Mouse (Mus musculus): ENCODE results near the gene Trim71. TPM values are rescaled to one million over a fixed set of nuclear protein-coding genes. Genes with fewer than 3 reads are reported as not detected.

Gene Trim71
- polyA plus RNA-seq, 1 experiment from 2014 or later = 3.7 TPM

DNA sequence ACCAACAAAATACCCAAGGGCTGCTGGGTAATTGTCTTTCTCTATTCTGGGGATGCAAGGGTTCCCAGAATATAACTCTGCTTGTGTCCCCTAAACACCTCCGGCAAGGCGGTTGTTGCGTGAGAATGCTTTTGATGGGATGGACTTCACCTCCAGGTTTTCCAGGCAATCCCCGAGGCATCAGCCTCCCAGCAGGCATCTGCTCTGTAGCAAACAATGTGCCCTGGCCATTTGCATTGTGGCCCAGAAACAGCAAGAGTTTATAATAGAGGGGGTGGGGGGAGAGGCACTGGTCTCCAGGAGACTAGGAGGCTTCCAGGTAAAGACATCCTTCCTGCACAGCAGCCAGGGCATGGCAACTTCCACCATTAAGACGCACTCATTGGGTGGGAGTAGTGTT lies 15.1 kb downstream of the Trim71 start:
- Histone ChIP-seq H3K4me1 (ENCODE audit: control insufficient read depth, insufficient read depth, low read length) (peaks cover 52% of the 10 kb centered on the region), H3K4me3 (ENCODE audit: low read depth, low read length) (no peak overlapping the region), H3K4me2 (ENCODE audit: low read depth, severe bottlenecking) (peak overlapping the region; percentile 8; the same call in 1 of the 2 replicates), H3K27me3 (ENCODE audit: control insufficient read depth, insufficient read depth, low read length) (no peaks in the 10 kb centered on the region), H3K9ac (ENCODE audit: low read length) (no peak overlapping the region), H3K9me3 (ENCODE audit: control insufficient read depth, low read length) (no peaks in the 10 kb centered on the region), H3K27ac (replicated peaks; ENCODE audit: low read depth, low read length) (no peak overlapping the region), H3K36me3 (ENCODE audit: control insufficient read depth, insufficient read depth, low read length) (no peaks in the 10 kb centered on the region)
- WGBS = 12% methylated on average over 5 of the region's 5 CpGs
- ATAC-seq (ENCODE audit: insufficient number of reproducible peaks, low FRiP score, low TSS enrichment, low read depth) (no peak), DNase-seq (ENCODE audit: low spot score) (no peak)

DNA sequence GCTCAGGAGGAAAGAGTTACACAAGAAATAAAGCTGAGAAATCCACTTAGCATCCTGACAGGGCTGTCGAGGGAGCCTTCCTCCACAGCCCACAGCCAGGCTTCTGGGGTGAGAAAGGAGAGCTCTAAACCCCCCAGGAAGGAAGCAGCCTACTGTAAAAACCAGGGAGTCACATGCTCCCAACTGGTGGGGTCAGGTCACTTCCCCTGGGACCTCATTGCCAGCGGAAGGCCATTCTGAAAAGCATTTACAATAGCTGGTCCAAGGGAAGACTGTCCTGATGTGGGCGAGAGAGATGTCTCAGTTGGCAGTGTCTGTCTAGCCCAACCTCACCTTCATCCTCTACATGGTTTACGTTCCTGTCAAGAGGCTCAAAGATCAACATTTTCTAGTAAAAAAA lies 15.7 kb downstream of the Trim71 start:
- Histone ChIP-seq H3K4me2 (ENCODE audit: low read depth, severe bottlenecking) (peak overlapping the region; percentile 8; the same call in 1 of the 2 replicates), H3K4me3 (ENCODE audit: low read depth, low read length) (no peak overlapping the region), H3K9ac (ENCODE audit: low read length) (peak overlapping the region; percentile 37; the same call in 1 of the 2 replicates), H3K4me1 (ENCODE audit: control insufficient read depth, insufficient read depth, low read length) (peaks cover 58% of the 10 kb centered on the region), H3K9me3 (ENCODE audit: control insufficient read depth, low read length) (no peaks in the 10 kb centered on the region), H3K27me3 (ENCODE audit: control insufficient read depth, insufficient read depth, low read length) (no peaks in the 10 kb centered on the region), H3K36me3 (ENCODE audit: control insufficient read depth, insufficient read depth, low read length) (no peaks in the 10 kb centered on the region), H3K27ac (replicated peaks; ENCODE audit: low read depth, low read length) (0 out of 2 replicates have a peak overlapping the region, but pooled peaks have one; percentile 14)
- DNase-seq (ENCODE audit: low spot score) (no peak), ATAC-seq (ENCODE audit: insufficient number of reproducible peaks, low FRiP score, low TSS enrichment, low read depth) (no peak)
- WGBS = 31% methylated on average over 4 of the region's 4 CpGs

DNA sequence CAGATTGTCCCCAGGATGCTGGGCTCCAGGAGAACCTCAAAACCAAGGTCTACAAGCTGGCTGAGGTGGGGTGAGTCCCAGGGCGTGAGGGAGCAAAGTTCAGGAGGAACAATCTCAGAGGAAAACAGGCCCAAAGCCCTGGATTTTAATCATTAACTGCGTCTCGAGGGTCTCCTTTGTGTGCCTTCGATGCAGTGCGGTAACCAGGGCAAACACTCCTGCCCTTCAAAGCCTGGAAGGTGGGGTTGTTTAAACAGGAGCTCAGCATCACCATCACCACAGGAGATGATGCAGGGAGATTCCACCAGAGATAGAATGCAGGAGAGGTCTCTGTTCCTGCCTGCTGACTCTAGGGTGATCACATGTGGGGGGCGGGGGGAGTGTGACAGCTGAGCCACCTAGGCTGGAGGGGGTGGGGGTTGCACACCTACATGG lies 16.5 kb downstream of the Trim71 start:
- Histone ChIP-seq H3K27ac (replicated peaks; ENCODE audit: low read depth, low read length) (peak overlapping the region; percentile 47; the same call in 1 of the 2 replicates), H3K27me3 (ENCODE audit: control insufficient read depth, insufficient read depth, low read length) (no peaks in the 10 kb centered on the region), H3K9me3 (ENCODE audit: control insufficient read depth, low read length) (no peaks in the 10 kb centered on the region), H3K4me2 (ENCODE audit: low read depth, severe bottlenecking) (0 out of 2 replicates have a peak overlapping the region, but pooled peaks have one; percentile 8), H3K9ac (ENCODE audit: low read length) (no peak overlapping the region), H3K4me3 (ENCODE audit: low read depth, low read length) (no peak overlapping the region), H3K36me3 (ENCODE audit: control insufficient read depth, insufficient read depth, low read length) (no peaks in the 10 kb centered on the region), H3K4me1 (ENCODE audit: control insufficient read depth, insufficient read depth, low read length) (peaks cover 58% of the 10 kb centered on the region)
- ATAC-seq (ENCODE audit: insufficient number of reproducible peaks, low FRiP score, low TSS enrichment, low read depth) = no peak
- WGBS = 34% methylated on average over 6 of the region's 6 CpGs
- no peak for DNase-seq (ENCODE audit: low spot score)

DNA sequence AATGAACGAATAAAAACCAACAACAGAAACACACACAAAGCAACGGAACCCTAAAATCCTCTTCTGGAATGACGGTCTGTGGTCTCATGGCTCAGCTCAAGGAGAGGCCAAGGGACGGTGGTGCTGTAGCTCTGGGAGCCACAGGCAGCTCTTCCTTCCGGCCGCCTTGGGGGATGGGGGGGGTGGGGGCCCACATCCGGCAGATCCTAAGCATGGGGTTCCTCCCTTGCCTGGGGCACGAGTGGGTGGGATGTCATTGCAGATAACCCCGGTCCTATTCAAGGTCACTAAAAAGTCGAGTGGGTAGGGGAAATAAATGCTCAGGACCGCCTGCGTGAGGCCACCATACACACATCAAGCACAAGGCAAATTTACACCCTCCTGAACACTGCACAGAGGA lies 17.4 kb downstream of the Trim71 start:
- H3K27ac ChIP-seq (replicated peaks; ENCODE audit: low read depth, low read length) = no peak overlapping the region
- 63% methylated on average over 12 of the region's 12 CpGs for WGBS
- peaks cover 58% of the 10 kb centered on the region for H3K4me1 ChIP-seq (ENCODE audit: control insufficient read depth, insufficient read depth, low read length)
- no peaks in the 10 kb centered on the region for H3K9me3 ChIP-seq (ENCODE audit: control insufficient read depth, low read length)
- no peak overlapping the region for H3K9ac ChIP-seq (ENCODE audit: low read length)
- H3K4me2 ChIP-seq (ENCODE audit: low read depth, severe bottlenecking) = no peak overlapping the region
- no peaks in the 10 kb centered on the region for H3K27me3 ChIP-seq (ENCODE audit: control insufficient read depth, insufficient read depth, low read length)
- DNase-seq (ENCODE audit: low spot score) (no peak), ATAC-seq (ENCODE audit: insufficient number of reproducible peaks, low FRiP score, low TSS enrichment, low read depth) (no peak)
- H3K36me3 ChIP-seq (ENCODE audit: control insufficient read depth, insufficient read depth, low read length) = no peaks in the 10 kb centered on the region
- H3K4me3 ChIP-seq (ENCODE audit: low read depth, low read length) = no peak overlapping the region

DNA sequence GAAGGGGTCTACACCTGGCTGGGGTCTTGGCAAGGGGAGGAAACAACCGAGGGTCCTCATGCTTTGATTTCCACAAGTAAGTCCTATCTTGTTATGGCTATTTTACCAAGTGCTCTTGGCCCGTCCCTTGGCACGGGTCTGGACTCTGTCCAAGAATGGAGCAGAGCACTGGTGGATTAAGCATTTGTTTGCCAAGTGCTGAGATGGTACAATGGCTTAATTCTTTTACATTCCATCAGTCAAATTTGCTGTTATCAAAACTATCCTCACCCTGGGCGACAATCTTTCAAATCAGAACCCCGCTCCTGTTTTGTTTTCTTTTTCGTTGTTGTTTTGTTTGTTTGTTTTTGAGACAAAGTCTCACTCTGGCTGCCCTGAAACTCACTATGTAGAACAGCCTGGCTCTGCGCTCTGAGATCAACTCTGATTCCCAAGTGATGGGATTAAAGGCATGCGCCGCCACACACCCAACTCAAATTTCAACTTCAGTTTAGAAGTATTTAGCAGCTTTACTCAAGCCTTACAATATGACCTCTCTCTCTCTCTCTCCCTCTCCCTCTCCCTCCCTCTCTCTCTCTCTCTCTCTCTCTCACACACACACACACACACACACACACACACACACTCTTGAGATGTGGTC lies 19.3 kb downstream of the Trim71 start:
- H3K4me1 ChIP-seq (ENCODE audit: control insufficient read depth, insufficient read depth, low read length) = peaks cover 61% of the 10 kb centered on the region
- 21% methylated on average over 9 of the region's 9 CpGs for WGBS
- ATAC-seq (ENCODE audit: insufficient number of reproducible peaks, low FRiP score, low TSS enrichment, low read depth) (no peak), DNase-seq (ENCODE audit: low spot score) (no peak)
- H3K4me2 ChIP-seq (ENCODE audit: low read depth, severe bottlenecking) = peak overlapping the region; percentile 29; the same call in 1 of the 2 replicates
- H3K36me3 ChIP-seq (ENCODE audit: control insufficient read depth, insufficient read depth, low read length) = no peaks in the 10 kb centered on the region
- no peak overlapping the region for H3K9ac ChIP-seq (ENCODE audit: low read length)
- H3K27me3 ChIP-seq (ENCODE audit: control insufficient read depth, insufficient read depth, low read length) = no peaks in the 10 kb centered on the region
- H3K9me3 ChIP-seq (ENCODE audit: control insufficient read depth, low read length) = no peaks in the 10 kb centered on the region
- no peak overlapping the region for H3K4me3 ChIP-seq (ENCODE audit: low read depth, low read length)
- H3K27ac ChIP-seq (replicated peaks; ENCODE audit: low read depth, low read length) = peak overlapping the region; percentile 71

DNA sequence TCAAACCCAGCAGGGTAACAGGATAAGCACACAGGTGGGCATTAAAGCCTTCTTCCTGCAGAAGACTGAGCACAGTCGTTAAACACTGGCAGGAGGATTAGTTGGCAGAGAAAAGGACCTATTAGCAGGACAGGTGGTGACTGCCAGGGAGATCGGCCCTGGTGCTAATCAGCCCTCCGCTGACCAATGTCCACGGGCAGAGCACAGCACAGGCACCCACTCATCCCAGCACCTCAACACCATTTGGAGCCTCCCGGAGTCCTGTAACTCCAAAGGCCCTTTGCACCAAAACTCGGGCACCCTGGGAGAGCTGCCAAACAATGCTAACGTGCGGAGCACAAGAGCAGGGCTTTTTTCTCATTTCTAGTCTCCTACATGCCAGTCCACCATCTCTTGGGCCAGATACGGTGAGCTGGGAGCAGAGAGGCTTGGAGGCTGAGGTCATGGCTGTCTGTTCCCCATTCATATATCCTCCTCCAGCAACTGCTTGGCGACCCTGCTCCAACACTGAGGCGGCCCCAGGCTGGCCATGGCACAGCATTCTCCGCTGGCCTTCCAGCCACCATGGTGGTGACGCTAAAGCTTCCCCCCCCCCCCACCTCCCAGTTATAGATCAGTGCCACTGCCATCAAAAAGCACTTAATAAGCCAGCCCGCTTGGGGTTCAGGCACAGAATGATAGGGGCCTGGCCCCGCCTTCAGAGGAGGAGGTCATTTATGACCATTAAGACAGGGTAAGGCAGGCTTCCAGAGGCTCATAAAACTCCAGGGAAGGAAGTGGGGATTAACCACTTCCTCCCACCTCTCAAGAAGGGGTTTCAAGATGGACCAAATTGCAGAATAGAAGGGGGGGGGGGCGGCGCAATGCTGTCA lies 20.1 kb downstream of the Trim71 start:
- H3K27ac ChIP-seq (replicated peaks; ENCODE audit: low read depth, low read length) = peak overlapping the region; percentile 5
- no peak overlapping the region for H3K4me3 ChIP-seq (ENCODE audit: low read depth, low read length)
- no peaks in the 10 kb centered on the region for H3K9me3 ChIP-seq (ENCODE audit: control insufficient read depth, low read length)
- no peaks in the 10 kb centered on the region for H3K27me3 ChIP-seq (ENCODE audit: control insufficient read depth, insufficient read depth, low read length)
- 27% methylated on average over 15 of the region's 17 CpGs for WGBS
- ATAC-seq (ENCODE audit: insufficient number of reproducible peaks, low FRiP score, low TSS enrichment, low read depth) = peak; percentile 52; the same call in 1 of the 2 replicates
- H3K36me3 ChIP-seq (ENCODE audit: control insufficient read depth, insufficient read depth, low read length) = no peaks in the 10 kb centered on the region
- no peak overlapping the region for H3K9ac ChIP-seq (ENCODE audit: low read length)
- peak; percentile 65 for DNase-seq (ENCODE audit: low spot score)
- peaks cover 59% of the 10 kb centered on the region for H3K4me1 ChIP-seq (ENCODE audit: control insufficient read depth, insufficient read depth, low read length)
- H3K4me2 ChIP-seq (ENCODE audit: low read depth, severe bottlenecking) = peak overlapping the region; percentile 29; the same call in 1 of the 2 replicates

DNA sequence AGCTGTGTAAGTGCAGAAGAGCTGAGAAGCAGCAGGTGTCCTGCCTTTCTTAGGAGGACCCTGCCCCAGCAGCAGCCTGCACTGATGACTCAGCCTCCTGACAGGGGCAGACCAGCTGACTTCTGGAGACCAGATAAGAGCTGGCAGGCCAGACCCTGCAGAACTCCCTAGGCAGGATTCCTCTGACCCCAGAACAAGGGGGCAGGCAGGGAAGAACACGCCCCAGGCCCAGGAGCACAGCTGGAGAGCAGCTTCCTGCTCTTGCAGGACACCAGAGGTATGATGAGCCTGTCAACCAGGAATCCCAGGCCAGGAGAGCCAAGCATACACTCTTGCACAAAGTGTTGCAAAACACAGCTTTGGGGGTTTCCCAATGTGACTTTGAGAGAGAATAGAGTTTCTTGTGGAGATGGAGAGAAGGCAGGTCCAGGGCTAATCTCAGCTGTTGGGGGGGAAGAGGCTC lies 22.9 kb downstream of the Trim71 start:
- Histone ChIP-seq H3K27ac (replicated peaks; ENCODE audit: low read depth, low read length) (no peak overlapping the region), H3K9me3 (ENCODE audit: control insufficient read depth, low read length) (no peaks in the 10 kb centered on the region), H3K4me2 (ENCODE audit: low read depth, severe bottlenecking) (0 out of 2 replicates have a peak overlapping the region, but pooled peaks have one; percentile 10), H3K27me3 (ENCODE audit: control insufficient read depth, insufficient read depth, low read length) (no peaks in the 10 kb centered on the region), H3K4me1 (ENCODE audit: control insufficient read depth, insufficient read depth, low read length) (peaks cover 59% of the 10 kb centered on the region), H3K4me3 (ENCODE audit: low read depth, low read length) (no peak overlapping the region), H3K9ac (ENCODE audit: low read length) (no peak overlapping the region), H3K36me3 (ENCODE audit: control insufficient read depth, insufficient read depth, low read length) (no peaks in the 10 kb centered on the region)
- ATAC-seq (ENCODE audit: insufficient number of reproducible peaks, low FRiP score, low TSS enrichment, low read depth) (no peak), DNase-seq (ENCODE audit: low spot score) (no peak)
- 55% methylated on average over 1 of the region's 1 CpGs for WGBS

DNA sequence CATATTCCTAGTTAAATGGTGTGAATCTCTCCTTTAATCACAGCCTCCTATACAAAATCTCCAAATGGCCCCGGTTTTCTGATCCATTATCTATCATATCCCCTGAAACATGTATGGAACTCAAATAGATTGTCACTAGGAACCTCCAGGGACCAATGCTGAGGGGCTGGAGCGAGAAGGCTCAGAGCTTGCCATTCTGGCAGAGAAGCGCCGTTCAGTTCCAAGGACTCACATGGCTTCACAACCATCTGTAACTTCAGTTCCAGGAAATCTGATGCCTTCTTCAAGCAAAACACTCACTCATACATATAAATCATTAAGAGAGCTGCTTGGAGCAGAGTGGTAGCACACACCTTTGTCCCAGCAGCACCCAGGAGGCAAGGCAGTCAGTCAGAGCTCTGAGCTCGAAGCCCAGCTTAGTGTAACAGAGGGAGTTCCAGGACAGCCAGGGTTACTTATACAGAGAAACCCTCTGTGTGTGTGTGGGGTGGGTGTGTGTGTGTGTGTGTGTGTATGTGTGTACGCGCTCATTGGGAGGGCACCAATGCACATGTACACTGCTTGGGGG lies 25.1 kb downstream of the Trim71 start:
- DNase-seq (ENCODE audit: low spot score) = no peak
- 58% methylated on average over 7 of the region's 7 CpGs for WGBS
- ATAC-seq (ENCODE audit: insufficient number of reproducible peaks, low FRiP score, low TSS enrichment, low read depth) = no peak
- Histone ChIP-seq H3K4me1 (ENCODE audit: control insufficient read depth, insufficient read depth, low read length) (peaks cover 41% of the 10 kb centered on the region), H3K27me3 (ENCODE audit: control insufficient read depth, insufficient read depth, low read length) (no peaks in the 10 kb centered on the region), H3K36me3 (ENCODE audit: control insufficient read depth, insufficient read depth, low read length) (no peaks in the 10 kb centered on the region; the same call in 1 of the 2 replicates), H3K27ac (replicated peaks; ENCODE audit: low read depth, low read length) (peak overlapping the region; percentile 18; the same call in 1 of the 2 replicates), H3K4me2 (ENCODE audit: low read depth, severe bottlenecking) (no peak overlapping the region), H3K9me3 (ENCODE audit: control insufficient read depth, low read length) (no peaks in the 10 kb centered on the region), H3K4me3 (ENCODE audit: low read depth, low read length) (no peak overlapping the region), H3K9ac (ENCODE audit: low read length) (no peak overlapping the region)
